Mouse (Mus musculus) neural tube, embryonic 11.5 days (tissue): Measurements from ENCODE around the gene Iqgap2. TPM values are rescaled to one million over a fixed set of nuclear protein-coding genes. Genes with fewer than 3 reads are reported as not detected.

Source experiments
- ATAC-seq: fragments of 200-750 bp; cut with Nextera tagmentation; 2 replicates; pipeline ENCODE4 v1.8.0; 2017; ENCODE audit warnings: moderate number of reproducible peaks, mild to moderate bottlenecking, moderate TSS enrichment, moderate library complexity; ENCODE audit not compliant: insufficient read depth, low FRiP score, low TSS enrichment
- DNase-seq: peaks from one replicate; pipeline ENCODE4 v3.0.0-alpha.2; 2015; ENCODE audit warnings: low spot score
- H3K27ac ChIP-seq: fragments of 300-500 bp; sonication (generic); 2 replicates; pipeline ENCODE4 v1.5.1; 2014; ENCODE audit warnings: low read depth, mild to moderate bottlenecking, low read length
- H3K27me3 ChIP-seq: fragments of 300-500 bp; sonication (generic); 2 replicates; pipeline ENCODE4 v1.6.1; 2014; ENCODE audit warnings: mild to moderate bottlenecking, low read length, mixed read lengths; ENCODE audit not compliant: control insufficient read depth, insufficient read depth
- H3K36me3 ChIP-seq: fragments of 300-500 bp; sonication (generic); 2 replicates; pipeline ENCODE4 v1.6.1; 2014; ENCODE audit warnings: mild to moderate bottlenecking, low read length, moderate library complexity, mixed read lengths; ENCODE audit not compliant: control insufficient read depth, insufficient read depth
- H3K4me1 ChIP-seq: fragments of 300-500 bp; sonication (generic); 2 replicates; pipeline ENCODE4 v1.6.1; 2014; ENCODE audit warnings: low read length, mixed read lengths; ENCODE audit not compliant: control insufficient read depth, insufficient read depth
- H3K4me2 ChIP-seq: fragments of 300-500 bp; sonication (generic); 2 replicates; pipeline ENCODE4 v1.6.1; 2014; ENCODE audit warnings: low read depth, mild to moderate bottlenecking, moderate library complexity
- H3K4me3 ChIP-seq: fragments of 300-500 bp; sonication (generic); 2 replicates; pipeline ENCODE4 v1.5.1; 2014; ENCODE audit warnings: low read depth, low read length
- H3K9ac ChIP-seq: fragments of 300-500 bp; sonication (generic); 2 replicates; pipeline ENCODE4 v1.6.1; 2014; ENCODE audit warnings: mild to moderate bottlenecking, low read length
- H3K9me3 ChIP-seq: fragments of 300-500 bp; sonication (generic); 2 replicates; pipeline ENCODE4 v1.6.1; 2016; ENCODE audit warnings: low read length; ENCODE audit not compliant: control insufficient read depth
- WGBS: fragments of 180-500 bp; shearing (Covaris S2); extraction: QIAGEN DNeasy Blood & Tissue Kit; methylation state at CpG from one replicate; pipeline ENCODE4 v1.1.7; 2014; 5-methylcytosine and 5-hydroxymethylcytosine counted together
- polyA plus RNA-seq: library from polyadenylated mRNA; unstranded; fragments of >200 nt; fragmentation: Nextera tagmentation; extraction: Ambion mirVana; gene quantifications from 2 replicates; pipeline ENCODE4 v1.2.1, GENCODE M21; 2014

Iqgap2 gene
- polyA plus RNA-seq, 1 experiment from 2014 or later: 15.3 TPM

DNA sequence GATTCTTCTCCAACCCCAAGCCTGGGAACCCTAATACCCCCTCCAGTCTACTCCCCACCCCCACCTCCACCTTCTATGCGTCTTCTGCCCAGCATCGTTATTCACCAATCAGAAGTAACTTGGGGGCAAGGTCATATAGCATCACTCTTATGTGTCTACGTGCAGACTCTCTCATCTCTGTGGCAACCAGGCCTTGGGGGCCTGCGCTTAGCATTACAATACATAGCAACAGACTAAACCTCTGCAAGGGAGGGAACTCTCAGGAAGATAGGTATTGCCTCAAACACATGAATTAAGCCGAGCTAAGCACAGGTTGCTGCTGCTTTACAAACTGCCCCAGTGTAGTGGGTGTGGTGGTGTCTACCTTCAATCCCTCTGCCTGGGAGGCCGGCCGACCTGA, 295.0 kb downstream of the Iqgap2 start:
- Histone ChIP-seq H3K4me3 (no peak overlapping the region), H3K9ac (no peak overlapping the region), H3K4me2 (no peak overlapping the region), H3K9me3 (no peaks in the 10 kb centered on the region), H3K4me1 (no peaks in the 10 kb centered on the region), H3K27ac (no peak overlapping the region), H3K36me3 (peaks cover 4% of the 10 kb centered on the region), H3K27me3 (no peaks in the 10 kb centered on the region)
- WGBS: 74% methylated on average over 7 of the region's 7 CpGs
- DNase-seq (no peak), ATAC-seq (no peak)

DNA sequence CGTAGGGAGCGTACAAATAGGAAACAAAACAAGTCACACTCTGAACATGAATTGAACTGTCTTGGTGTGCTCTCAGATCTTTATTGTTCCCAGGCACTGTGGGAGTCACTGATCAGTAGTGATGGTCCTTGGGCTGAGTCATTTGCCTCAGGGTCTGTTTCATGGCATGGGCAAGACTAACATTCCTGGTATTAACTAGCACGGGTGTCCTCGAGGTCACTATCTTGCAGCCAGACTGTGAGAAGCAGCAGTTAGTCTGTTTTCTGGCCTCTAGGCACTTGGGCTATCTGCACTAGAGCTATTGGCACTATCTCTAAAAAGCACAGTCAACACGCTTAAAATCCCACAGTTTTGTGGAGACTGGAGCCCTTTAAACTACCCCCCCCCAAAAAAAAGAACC, 295.8 kb downstream of the Iqgap2 start:
- Histone ChIP-seq H3K4me3 (no peak overlapping the region), H3K9me3 (no peaks in the 10 kb centered on the region), H3K27ac (no peak overlapping the region), H3K27me3 (no peaks in the 10 kb centered on the region), H3K4me2 (no peak overlapping the region), H3K4me1 (no peaks in the 10 kb centered on the region), H3K9ac (no peak overlapping the region), H3K36me3 (peaks cover under 1% of the 10 kb centered on the region; the same call in 1 of the 2 replicates)
- 73% methylated on average over 5 of the region's 5 CpGs for WGBS
- DNase-seq: no peak
- no peak for ATAC-seq

DNA sequence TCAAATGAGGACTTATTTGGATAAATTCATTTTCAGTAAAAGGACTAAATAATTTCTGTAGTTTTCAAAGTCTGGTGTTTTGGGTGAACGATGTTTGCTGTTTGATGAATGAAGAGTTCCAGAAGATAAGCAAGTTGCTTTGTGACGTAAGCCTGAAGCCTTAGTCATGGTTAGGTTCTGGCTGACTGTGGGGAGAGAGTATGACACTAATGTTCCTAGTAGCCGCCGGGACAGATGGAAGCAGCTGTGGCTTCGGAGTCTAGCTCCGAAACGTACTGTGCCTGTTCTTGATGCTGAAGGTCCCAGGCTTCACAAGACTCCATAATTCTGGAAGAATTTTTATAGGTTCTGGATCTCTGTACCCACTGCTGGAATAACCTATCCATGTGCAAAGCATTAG, 296.3 kb downstream of the Iqgap2 start:
- H3K4me3 ChIP-seq: no peak overlapping the region
- no peaks in the 10 kb centered on the region for H3K36me3 ChIP-seq
- ATAC-seq (no peak), DNase-seq (no peak)
- no peaks in the 10 kb centered on the region for H3K9me3 ChIP-seq
- H3K9ac ChIP-seq: no peak overlapping the region
- 89% methylated on average over 7 of the region's 7 CpGs for WGBS
- H3K27ac ChIP-seq: no peak overlapping the region
- H3K27me3 ChIP-seq: no peaks in the 10 kb centered on the region
- no peak overlapping the region for H3K4me2 ChIP-seq
- H3K4me1 ChIP-seq: no peaks in the 10 kb centered on the region

DNA sequence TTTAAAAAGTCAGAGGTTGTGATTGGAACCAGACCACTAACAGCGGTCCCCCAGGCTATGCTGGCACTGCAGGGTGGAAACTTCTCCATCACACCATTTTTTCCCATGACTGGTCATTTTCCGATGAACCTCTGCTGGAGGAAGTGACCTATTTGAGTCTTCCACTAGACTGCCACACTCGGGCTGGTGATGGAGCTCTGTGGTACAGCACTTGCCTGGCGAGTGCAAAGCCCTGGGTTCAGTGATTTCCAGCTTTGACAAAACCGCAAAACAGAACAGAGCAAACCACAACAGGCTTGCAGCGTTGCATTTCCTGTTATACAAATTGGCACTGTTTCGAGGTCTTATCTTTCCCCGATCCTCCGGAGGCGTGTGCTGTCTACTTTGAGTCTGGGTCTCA, 298.9 kb downstream of the Iqgap2 start:
- no peak for DNase-seq
- 88% methylated on average over 10 of the region's 10 CpGs for whole genome bisulfite sequencing
- no peak overlapping the region for H3K4me3 ChIP-seq
- no peaks in the 10 kb centered on the region for H3K27me3 ChIP-seq
- no peak overlapping the region for H3K4me2 ChIP-seq
- ATAC-seq: no peak
- H3K27ac ChIP-seq: no peak overlapping the region
- H3K9me3 ChIP-seq: no peaks in the 10 kb centered on the region
- no peak overlapping the region for H3K9ac ChIP-seq
- no peaks in the 10 kb centered on the region for H3K36me3 ChIP-seq
- no peaks in the 10 kb centered on the region for H3K4me1 ChIP-seq

DNA sequence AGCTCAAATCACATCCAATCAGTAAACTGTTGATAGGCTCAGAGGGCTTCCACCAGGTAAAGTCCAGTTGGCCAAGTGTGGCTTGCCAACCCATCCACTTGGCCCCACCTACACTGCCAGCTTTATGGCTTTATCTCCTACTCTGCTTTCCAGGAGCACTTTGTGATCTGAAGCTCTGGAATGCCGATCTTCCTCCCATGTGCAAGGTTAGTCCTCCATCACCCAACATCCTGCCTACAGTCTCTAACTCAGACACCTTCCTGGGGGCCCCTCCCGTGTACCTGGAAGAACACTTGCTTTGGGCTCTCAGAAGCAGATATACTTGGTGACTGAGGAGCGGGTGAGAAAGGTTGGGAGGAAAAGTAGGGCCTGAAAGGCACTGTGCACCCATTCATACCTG, 300.1 kb downstream of the Iqgap2 start:
- 89% methylated on average over 3 of the region's 3 CpGs for WGBS
- Histone ChIP-seq H3K36me3 (no peaks in the 10 kb centered on the region), H3K4me1 (no peaks in the 10 kb centered on the region), H3K4me2 (no peak overlapping the region), H3K9ac (no peak overlapping the region), H3K4me3 (no peak overlapping the region), H3K27ac (no peak overlapping the region), H3K27me3 (no peaks in the 10 kb centered on the region), H3K9me3 (no peaks in the 10 kb centered on the region)
- DNase-seq (no peak), ATAC-seq (no peak)

DNA sequence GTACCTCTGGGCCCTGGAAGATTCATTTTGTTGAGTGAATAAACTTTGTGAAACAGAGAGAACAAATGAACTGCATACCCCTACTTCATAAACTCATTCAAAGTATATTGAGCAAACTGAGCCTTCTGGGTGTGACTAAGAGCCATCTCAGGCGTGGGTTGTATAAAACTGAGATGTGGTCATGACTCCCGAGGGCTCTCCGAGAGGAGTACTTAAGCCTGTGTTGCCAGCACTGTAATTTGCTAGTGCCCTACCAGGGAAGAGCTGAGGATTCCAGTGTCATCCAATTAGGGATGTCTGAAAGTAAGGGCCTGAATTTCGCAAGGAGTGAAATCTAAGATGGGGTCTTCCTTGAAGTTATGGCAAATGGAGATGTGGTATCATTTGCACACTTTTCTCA, 304.1 kb downstream of the Iqgap2 start:
- Histone ChIP-seq H3K9ac (no peak overlapping the region), H3K9me3 (no peaks in the 10 kb centered on the region), H3K27ac (no peak overlapping the region), H3K4me1 (no peaks in the 10 kb centered on the region), H3K4me3 (no peak overlapping the region), H3K27me3 (no peaks in the 10 kb centered on the region), H3K36me3 (no peaks in the 10 kb centered on the region), H3K4me2 (no peak overlapping the region)
- DNase-seq (no peak), ATAC-seq (no peak)
- 92% methylated on average over 4 of the region's 4 CpGs for WGBS

DNA sequence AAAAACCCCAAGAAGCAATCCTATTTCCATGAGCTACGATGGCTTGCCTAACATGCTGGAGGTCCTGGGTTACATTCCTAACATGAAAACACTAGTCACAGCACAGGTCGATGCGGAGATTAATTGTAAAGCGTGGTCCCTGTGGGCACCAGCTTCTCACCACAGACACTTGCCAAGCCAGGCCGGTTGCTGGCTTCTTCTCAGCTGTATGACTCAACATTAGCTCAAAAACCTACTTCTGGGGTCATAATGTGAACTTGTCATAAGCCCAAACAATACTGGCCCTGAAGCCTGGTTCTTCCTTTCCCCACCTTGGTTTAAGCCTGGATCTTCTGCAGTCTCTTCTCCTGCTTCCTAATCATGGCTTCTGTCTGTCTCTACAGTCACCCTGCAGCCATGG, 306.8 kb downstream of the Iqgap2 start:
- H3K4me1 ChIP-seq: no peaks in the 10 kb centered on the region
- H3K4me3 ChIP-seq: no peak overlapping the region
- H3K9me3 ChIP-seq: no peaks in the 10 kb centered on the region
- no peak overlapping the region for H3K27ac ChIP-seq
- H3K27me3 ChIP-seq: no peaks in the 10 kb centered on the region
- 90% methylated on average over 5 of the region's 5 CpGs for WGBS
- H3K4me2 ChIP-seq: no peak overlapping the region
- no peaks in the 10 kb centered on the region for H3K36me3 ChIP-seq
- DNase-seq: no peak
- no peak overlapping the region for H3K9ac ChIP-seq
- no peak for ATAC-seq

DNA sequence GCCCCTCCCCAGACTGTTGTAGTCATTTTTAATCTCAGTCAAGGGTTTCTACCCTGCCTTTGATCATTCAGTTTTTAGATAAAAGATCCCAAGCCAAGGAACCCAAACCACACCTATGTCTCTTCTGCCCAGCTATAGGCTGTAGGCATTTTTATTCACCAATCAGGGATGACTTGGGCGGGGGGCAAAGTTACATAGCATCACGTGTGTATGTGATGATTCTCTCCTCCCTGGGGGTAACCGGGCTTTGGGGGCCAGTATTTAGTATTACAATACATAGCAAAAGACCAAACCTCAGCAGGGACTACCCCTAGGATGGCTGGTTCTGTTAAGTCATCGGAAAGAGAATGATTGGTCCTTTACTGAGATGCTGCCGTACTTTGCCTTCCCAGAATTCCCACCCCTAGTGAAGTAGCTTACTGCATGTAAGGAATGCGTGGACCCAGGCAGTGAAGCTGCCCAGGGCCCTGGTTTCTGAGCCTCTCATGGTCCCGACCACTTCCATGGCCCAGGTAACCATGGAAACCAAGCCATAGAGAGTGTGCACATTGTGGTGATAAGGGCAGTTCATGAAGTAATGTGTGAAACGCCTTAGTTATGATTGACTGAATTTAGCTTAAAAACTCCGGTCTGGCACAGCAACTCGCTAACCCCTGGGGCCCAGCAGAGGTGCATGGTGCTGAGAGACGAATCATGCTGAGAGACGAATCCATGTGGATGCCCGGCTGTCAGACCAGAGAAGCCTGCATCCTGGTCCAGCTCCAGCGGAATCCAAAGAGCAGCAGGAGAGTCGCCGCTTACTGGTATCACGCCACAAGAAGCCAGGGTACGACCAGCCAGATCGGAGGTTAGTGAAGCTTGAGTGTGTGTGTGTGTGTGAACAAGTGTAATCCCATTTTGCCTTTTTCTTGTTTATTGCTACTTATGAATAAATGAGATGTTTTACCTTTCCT, 308.2 kb downstream of the Iqgap2 start:
- Histone ChIP-seq H3K4me2 (no peak overlapping the region), H3K9ac (no peak overlapping the region), H3K36me3 (no peaks in the 10 kb centered on the region), H3K4me3 (no peak overlapping the region), H3K27me3 (no peaks in the 10 kb centered on the region), H3K9me3 (no peaks in the 10 kb centered on the region), H3K4me1 (no peaks in the 10 kb centered on the region), H3K27ac (no peak overlapping the region)
- 70% methylated on average over 19 of the region's 19 CpGs for WGBS
- ATAC-seq (no peak), DNase-seq (no peak)

DNA sequence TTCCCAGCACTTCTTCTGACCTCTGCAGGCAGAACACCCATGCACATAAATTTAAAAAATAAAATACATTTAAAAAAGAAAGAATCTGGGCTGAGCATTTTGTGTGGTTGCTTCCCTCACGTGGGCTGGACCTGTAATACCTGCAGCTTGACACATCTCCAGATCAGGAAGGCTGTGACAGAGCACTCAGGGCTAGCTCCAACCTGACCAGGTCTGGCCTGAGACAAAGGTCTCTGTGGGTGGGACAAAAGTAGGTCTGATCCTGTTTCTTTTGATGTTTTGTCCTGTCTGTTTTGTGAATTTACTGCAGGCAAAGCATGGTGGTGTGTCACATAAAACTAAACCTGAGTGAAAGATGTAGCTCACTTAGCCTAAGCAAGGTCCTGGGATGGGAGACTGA, 309.9 kb downstream of the Iqgap2 start:
- H3K9ac ChIP-seq: no peak overlapping the region
- H3K4me2 ChIP-seq: no peak overlapping the region
- H3K27ac ChIP-seq: no peak overlapping the region
- H3K4me3 ChIP-seq: no peak overlapping the region
- 34% methylated on average over 1 of the region's 1 CpGs for WGBS
- ATAC-seq: no peak
- H3K27me3 ChIP-seq: no peaks in the 10 kb centered on the region
- no peaks in the 10 kb centered on the region for H3K9me3 ChIP-seq
- no peak for DNase-seq
- no peaks in the 10 kb centered on the region for H3K4me1 ChIP-seq
- no peaks in the 10 kb centered on the region for H3K36me3 ChIP-seq
